Mouse (Mus musculus) cerebellum, adult (tissue): ENCODE data around the gene Surf2.
A peak's percentile ranks its signal among the peaks of the same experiment; 100 is the strongest.

ENCODE experiments used
- ATAC-seq: cut with Nextera tagmentation; 2 replicates; pipeline ENCODE4 v1.9.2; 2017; ENCODE audit warnings: mild to moderate bottlenecking, moderate library complexity, mixed read lengths; ENCODE audit not compliant: insufficient number of reproducible peaks, low FRiP score, low TSS enrichment

Surf2 gene

GRCm38 (mm10) chr2:26913416-26914147, 2.6 kb upstream of the Surf2 start:
- no peak for ATAC-seq

DNA sequence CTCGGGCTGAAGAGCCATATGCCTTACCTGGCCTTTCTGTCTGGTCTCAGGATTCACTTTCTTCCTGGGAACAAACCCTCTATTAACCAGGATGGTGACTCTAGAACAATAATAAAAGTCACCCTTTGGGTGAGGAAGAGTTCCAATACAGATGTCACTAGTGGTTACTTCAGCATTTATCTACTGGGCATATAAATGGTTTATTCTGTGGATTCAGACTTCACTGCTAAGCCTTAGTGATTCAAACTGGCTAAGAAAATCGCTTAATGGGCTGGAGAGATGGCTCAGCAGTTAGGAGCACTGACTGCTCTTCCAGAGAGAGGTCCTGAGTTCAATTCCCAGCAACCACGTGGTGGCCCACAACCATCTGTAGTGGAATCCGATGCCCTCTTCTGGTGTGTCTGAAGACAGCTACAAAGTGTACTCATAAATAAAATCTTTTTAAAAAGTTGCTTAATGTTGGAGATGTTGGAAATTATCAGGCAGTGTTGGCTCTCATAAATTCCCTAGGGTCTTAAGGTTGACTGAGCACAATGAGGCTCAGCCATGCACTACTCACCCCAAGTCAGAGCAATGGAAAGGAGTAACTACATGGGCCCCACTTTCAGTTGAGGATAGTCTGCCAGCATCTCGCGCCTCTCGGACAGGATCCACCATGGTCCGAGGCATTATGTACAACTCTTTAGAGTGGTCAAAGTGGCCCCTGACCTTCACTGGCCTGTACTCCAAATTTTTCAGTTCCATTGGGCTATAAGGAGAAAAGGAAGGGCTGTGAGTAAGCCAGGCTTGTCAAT, 1.8 kb upstream of the Surf2 start:
- ATAC-seq: no peak

GRCm38 (mm10) chr2:26916738-26917137, 571 bp downstream of the Surf2 start:
- ATAC-seq: no peak

GRCm38 (mm10) chr2:26919684-26920083, 3.5 kb downstream of the Surf2 start:
- ATAC-seq: no peak

GRCm38 (mm10) chr2:26920190-26920855, 4.2 kb downstream of the Surf2 start:
- no peak for ATAC-seq

DNA sequence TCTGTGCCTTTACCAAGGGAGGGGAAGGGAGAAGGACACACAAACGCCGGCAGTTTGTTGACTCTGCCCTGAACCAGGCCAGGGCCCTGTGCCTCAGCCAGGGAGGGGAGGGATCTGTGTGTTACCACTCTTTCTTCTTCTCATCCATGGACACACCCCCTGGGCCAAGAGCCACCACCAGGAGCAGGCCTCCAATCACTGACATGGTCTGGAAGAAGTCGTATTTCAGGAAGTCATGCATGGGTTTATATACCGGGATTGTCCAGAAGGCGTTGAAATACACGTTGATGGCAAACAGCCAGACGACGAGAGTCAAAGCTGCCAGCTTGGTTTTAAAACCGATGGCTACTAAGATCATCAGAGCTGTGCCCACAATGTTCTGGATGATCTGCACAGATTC, 5.6 kb downstream of the Surf2 start:
- no peak for ATAC-seq

DNA sequence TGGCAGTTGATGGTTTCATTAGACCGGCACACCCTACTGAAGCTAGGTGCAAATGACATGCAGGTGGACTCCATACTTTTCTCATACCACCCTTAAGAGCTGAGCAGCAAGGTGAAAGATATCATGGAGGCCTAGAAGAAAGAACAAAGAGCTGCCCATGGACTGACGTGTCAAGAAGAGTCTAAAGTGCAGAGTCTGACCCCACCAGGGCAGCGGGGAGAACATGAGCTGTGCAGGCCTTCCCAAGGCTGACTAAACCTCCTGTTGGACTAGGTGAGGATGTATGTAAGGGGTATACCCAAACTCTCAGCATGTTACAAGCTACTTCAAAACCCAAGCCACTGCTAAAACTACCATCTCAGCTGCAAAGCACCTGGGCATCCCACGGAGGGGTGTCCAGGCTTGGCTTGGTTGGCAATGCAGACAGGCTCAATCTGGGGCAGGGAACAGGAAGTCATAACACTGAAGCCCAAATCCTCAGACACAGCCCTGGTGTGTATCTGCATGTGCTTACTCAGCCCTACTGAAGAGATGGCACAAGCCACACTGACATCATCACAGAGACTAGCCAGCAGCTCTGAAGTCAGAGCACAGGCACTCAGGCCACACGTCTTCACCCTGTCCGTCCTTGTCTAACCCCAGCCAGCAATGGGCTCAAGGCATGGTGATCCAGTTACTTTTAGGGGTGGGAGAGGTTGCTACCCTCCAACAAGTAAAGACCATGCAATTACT, 11.7 kb downstream of the Surf2 start:
- no peak for ATAC-seq

GRCm38 (mm10) chr2:26930390-26930789, 14.2 kb downstream of the Surf2 start:
- ATAC-seq: no peak

GRCm38 (mm10) chr2:26932473-26933303, 16.5 kb downstream of the Surf2 start:
- ATAC-seq: peak; percentile 9

DNA sequence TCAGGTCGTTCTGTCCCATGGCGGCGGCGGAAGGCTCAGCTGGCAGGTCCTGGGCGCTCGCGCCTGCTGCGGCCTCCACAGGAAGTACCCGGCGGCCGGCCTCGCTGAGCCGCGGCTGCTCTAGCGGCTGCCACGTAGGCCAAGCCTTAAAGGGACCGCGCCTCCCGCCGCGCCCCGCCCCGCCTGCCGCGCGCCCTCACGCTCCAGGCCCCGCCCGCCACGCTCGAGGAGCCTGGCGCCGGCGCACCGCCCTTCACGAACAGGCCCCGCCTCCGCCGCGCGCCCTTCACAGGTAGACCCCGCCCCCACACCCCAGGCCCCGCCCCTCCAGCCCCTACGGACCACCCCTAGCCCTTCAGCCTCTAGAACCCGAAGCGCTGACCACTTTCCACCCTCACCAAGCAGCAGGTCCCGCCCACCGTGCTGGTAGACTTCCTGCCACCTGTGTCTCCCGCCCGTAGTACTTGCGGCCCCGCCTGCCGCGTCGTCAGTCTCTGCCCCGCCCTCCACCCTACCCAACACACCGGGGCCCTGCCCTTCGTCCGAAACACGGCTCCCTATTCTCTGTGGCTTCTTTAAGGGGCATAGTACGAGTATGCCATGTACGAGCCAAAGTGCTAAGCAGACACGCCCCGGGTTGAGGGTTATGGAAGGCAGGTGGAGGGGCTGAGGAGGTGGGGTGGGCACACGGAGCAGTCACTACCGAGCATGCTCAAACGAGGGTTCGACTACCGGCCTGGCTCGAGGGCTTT, 17.3 kb downstream of the Surf2 start, which contains the start of the genes Surf4 and Stkld1:
TSS of gene Surf4 (minus strand) at position 625 of the 752 bp plus-strand sequence.
TSS of gene Stkld1 (plus strand) at position 744 of the 752 bp plus-strand sequence.
- ATAC-seq: peak; percentile 80

GRCm38 (mm10) chr2:26935286-26935685, 19.1 kb downstream of the Surf2 start:
- ATAC-seq: no peak

DNA sequence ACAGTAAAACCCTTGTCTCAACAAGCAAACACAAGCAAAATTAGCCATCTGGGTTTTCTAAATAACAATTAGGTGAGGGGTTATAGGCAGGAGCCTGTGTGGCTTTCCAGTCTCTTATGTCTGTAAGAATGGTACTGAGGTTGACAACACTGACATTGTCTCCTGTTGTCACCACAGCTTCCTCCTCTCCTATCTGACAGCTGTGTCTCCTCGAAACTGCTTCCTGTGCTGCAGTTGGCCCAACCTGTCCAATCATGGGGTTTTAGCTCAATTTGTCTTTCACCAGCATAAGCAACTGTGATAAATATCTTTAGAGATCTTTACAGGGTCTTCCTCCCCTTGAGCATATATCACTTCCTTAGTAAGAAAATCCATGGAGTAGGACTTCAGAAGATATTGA, 20.3 kb downstream of the Surf2 start:
- ATAC-seq: no peak

- no peak for ATAC-seq
These were observed 25.4 kb downstream of the Surf2 start for GRCm38 (mm10) chr2:26941539-26941938.

DNA sequence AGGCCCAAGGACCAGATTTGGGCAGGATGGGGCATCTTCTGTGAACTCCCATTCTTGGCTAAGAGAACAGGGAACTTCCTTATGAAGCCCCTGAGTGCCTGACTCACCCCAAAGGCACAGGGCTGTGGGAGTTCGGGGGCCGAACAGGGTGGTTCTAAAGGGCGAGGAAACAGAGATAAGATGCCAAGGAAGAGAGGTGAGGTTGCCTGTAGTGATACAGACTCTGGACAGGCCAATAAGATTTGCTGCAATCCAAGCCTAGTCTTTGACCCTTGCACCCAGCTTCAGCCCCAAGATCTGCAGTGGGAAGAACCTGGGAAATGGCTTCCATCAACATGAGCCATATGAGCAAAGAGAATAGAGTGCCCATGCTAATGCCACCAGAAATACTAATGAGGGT, 27.1 kb downstream of the Surf2 start:
- no peak for ATAC-seq

DNA sequence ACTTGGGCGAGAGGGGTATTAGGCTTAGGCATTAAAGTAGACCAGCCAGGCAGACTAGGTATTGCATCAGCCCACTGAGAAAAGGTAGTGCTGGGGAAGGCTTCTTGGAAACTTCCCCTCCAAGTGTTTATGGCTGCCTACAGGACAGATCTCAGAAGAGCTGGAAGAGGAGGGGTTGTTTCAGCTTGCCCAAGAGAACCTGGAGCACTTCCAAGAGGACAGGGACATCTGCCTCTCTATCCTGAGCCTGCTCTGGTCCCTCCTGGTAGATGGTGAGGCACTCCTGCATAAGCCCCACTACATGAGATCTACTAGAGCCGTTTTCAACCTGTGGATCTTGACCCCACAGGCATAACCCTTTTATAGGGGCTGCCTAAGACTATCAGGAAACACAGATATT, 34.2 kb downstream of the Surf2 start:
- 0 out of 2 replicates have a peak, but pooled peaks have one; percentile 15 for ATAC-seq

DNA sequence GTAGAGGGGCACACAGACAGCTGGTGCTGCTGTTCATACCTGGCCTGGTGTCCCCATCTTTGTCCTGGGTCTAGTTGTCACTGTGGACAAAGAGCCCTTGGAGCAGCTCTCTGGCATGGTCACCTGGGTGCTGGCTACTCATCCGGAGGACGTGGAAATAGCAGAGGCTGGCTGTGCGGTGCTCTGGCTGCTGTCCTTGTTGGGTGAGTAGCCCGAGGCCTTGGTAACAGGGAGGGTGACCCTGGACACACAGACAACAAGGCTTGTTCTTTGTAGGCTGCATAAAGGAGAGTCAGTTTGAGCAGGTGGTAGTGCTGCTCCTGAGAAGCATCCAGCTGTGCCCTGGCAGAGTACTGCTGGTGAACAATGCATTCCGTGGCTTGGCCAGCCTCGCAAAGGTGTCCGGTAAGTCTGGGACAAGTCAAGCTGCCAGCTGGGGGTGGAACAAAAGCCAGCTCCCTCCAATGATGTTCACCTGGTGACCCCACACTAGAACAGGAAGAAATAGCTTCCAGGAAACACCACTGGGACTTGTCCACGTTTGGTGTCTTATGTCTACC, 35.3 kb downstream of the Surf2 start:
- no peak for ATAC-seq

DNA sequence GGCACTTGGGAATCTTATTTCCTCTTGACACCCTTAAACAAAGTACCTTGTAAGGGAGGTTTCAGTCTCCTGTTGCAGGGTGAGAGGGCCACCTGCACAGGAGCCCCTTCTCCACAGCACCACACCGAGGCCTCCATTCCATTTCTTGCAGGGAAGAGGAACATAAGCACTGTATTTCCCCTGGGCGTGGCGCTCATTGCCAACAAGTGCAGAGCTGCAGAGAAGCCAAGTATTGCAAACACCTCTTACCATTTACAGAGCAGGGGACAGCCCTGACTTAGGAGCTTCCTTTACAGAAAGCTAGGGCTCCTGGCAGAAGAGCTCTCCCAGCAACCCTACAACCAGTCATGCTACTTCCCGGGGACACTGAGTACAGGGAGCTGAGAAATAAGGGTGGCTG, 36.0 kb downstream of the Surf2 start:
- no peak for ATAC-seq

GRCm38 (mm10) chr2:26952866-26953265, 36.7 kb downstream of the Surf2 start:
- ATAC-seq: no peak
